Mouse (Mus musculus): Measurements from ENCODE around the gene Cln3.

- TF ChIP-seq CTCF (IDR thresholded peaks at IDR 0.05; ENCODE audit: extremely low read depth, insufficient read depth, insufficient read length, insufficient replicate concordance) = no peak
- TF ChIP-seq POLR2A (IDR thresholded peaks at IDR 0.05; ENCODE audit: low read depth, low read length) = no peak
These were observed 2.9 kb downstream of the Cln3 start for GRCm38 (mm10) chr7:126582759-126583158.
